Mouse (Mus musculus) heart, embryonic 13.5 days (tissue): ENCODE data around the gene Dot1l. TPM values are rescaled to one million over a fixed set of nuclear protein-coding genes. Genes with fewer than 3 reads are reported as not detected.

Experiments
- ATAC-seq: fragments of 200-750 bp; cut with Nextera tagmentation; 2 replicates; pipeline ENCODE4 v1.8.0; 2017; ENCODE audit warnings: moderate TSS enrichment; ENCODE audit not compliant: insufficient number of reproducible peaks, low FRiP score, low TSS enrichment; ENCODE audit errors: extremely low read depth
- H3K27ac ChIP-seq: fragments of 300-500 bp; sonication (generic); replicated peaks from 2 replicates; pipeline ENCODE4 v1.5.1; 2015; ENCODE audit warnings: moderate library complexity, mild to moderate bottlenecking, inconsistent platforms
- H3K27me3 ChIP-seq: fragments of 300-500 bp; sonication (generic); replicated peaks from 2 replicates; pipeline ENCODE4 v1.6.1; 2015; ENCODE audit warnings: mild to moderate bottlenecking, inconsistent platforms
- H3K36me3 ChIP-seq: fragments of 300-500 bp; sonication (generic); 2 replicates; pipeline ENCODE4 v1.6.1; 2015; ENCODE audit warnings: mild to moderate bottlenecking, inconsistent platforms
- H3K4me1 ChIP-seq: fragments of 300-500 bp; sonication (generic); 2 replicates; pipeline ENCODE4 v1.6.1; 2015; ENCODE audit warnings: inconsistent platforms
- H3K4me2 ChIP-seq: fragments of 300-500 bp; sonication (generic); 2 replicates; pipeline ENCODE4 v1.6.1; 2015; ENCODE audit warnings: inconsistent platforms, mild to moderate bottlenecking, moderate library complexity
- H3K4me3 ChIP-seq: fragments of 300-500 bp; sonication (generic); 2 replicates; pipeline ENCODE4 v1.5.1; 2015; ENCODE audit warnings: moderate library complexity, mild to moderate bottlenecking, inconsistent platforms
- H3K9ac ChIP-seq: fragments of 300-500 bp; sonication (generic); 2 replicates; pipeline ENCODE4 v1.6.1; 2015; ENCODE audit warnings: inconsistent platforms, mild to moderate bottlenecking, moderate library complexity
- H3K9me3 ChIP-seq: fragments of 300-500 bp; sonication (generic); 2 replicates; pipeline ENCODE4 v1.6.1; 2016; ENCODE audit warnings: inconsistent platforms
- WGBS: fragments of 180-500 bp; shearing (Covaris S2); methylation state at CpG from one replicate; pipeline ENCODE4 v1.1.7; 2015; ENCODE audit warnings: mixed read lengths; 5-methylcytosine and 5-hydroxymethylcytosine counted together
- polyA plus RNA-seq: library from polyadenylated mRNA; unstranded; fragments of >200 nt; fragmentation: Nextera tagmentation; extraction: Ambion mirVana; gene quantifications from 2 replicates; pipeline ENCODE4 v1.2.1, GENCODE M21; 2015

Gene Dot1l
- polyA plus RNA-seq, 1 experiment from 2014 or later: 17.9 TPM

GRCm38 (mm10) chr10:80793033-80793784 lies 38.2 kb downstream of the Dot1l start:
- ATAC-seq: no peak
- Histone ChIP-seq H3K4me3 (no peak overlapping the region), H3K9ac (0 out of 2 replicates have a peak overlapping the region, but pooled peaks have one; percentile 5), H3K4me2 (no peak overlapping the region), H3K36me3 (peaks cover 85% of the 10 kb centered on the region), H3K4me1 (peaks cover 37% of the 10 kb centered on the region), H3K9me3 (no peaks in the 10 kb centered on the region), H3K27me3 (no peaks in the 10 kb centered on the region), H3K27ac (no peak overlapping the region)
- 92% methylated on average over 13 of the region's 13 CpGs for WGBS

GRCm38 (mm10) chr10:80793803-80794202 lies 38.8 kb downstream of the Dot1l start:
- Histone ChIP-seq H3K27me3 (no peaks in the 10 kb centered on the region), H3K4me1 (peaks cover 37% of the 10 kb centered on the region), H3K36me3 (peaks cover 79% of the 10 kb centered on the region), H3K9ac (0 out of 2 replicates have a peak overlapping the region, but pooled peaks have one; percentile 5), H3K27ac (no peak overlapping the region), H3K9me3 (no peaks in the 10 kb centered on the region), H3K4me3 (no peak overlapping the region), H3K4me2 (no peak overlapping the region)
- ATAC-seq: no peak
- WGBS: 80% methylated on average over 4 of the region's 4 CpGs

GRCm38 (mm10) chr10:80794750-80795149 lies 39.7 kb downstream of the Dot1l start:
- 87% methylated on average over 8 of the region's 8 CpGs for WGBS
- Histone ChIP-seq H3K4me3 (no peak overlapping the region), H3K4me2 (no peak overlapping the region), H3K27me3 (no peaks in the 10 kb centered on the region), H3K36me3 (peaks cover 69% of the 10 kb centered on the region), H3K9me3 (no peaks in the 10 kb centered on the region), H3K27ac (no peak overlapping the region), H3K9ac (no peak overlapping the region), H3K4me1 (peaks cover 43% of the 10 kb centered on the region)
- ATAC-seq: no peak

- Histone ChIP-seq H3K36me3 (peaks cover 64% of the 10 kb centered on the region), H3K4me1 (peaks cover 40% of the 10 kb centered on the region), H3K9ac (peak overlapping the region; percentile 99), H3K9me3 (no peaks in the 10 kb centered on the region), H3K4me2 (peak overlapping the region; percentile 90), H3K27me3 (no peaks in the 10 kb centered on the region), H3K4me3 (peak overlapping the region; percentile 88), H3K27ac (no peak overlapping the region)
- no peak for ATAC-seq
- WGBS: 78% methylated on average over 9 of the region's 9 CpGs
Observed at GRCm38 (mm10) chr10:80796307-80796848, 41.4 kb downstream of the Dot1l start.

GRCm38 (mm10) chr10:80797186-80798149 lies 42.5 kb downstream of the Dot1l start:
- peak overlapping the region; percentile 98 for H3K27ac ChIP-seq
- peak overlapping the region; percentile 88 for H3K4me3 ChIP-seq
- H3K9ac ChIP-seq: peak overlapping the region; percentile 99
- WGBS: 1% methylated on average over 59 of the region's 59 CpGs
- peaks cover 64% of the 10 kb centered on the region for H3K36me3 ChIP-seq
- H3K4me2 ChIP-seq: peak overlapping the region; percentile 90
- no peaks in the 10 kb centered on the region for H3K9me3 ChIP-seq
- peak; percentile 41; the same call in 1 of the 2 replicates for ATAC-seq
- H3K27me3 ChIP-seq: no peaks in the 10 kb centered on the region
- peaks cover 29% of the 10 kb centered on the region for H3K4me1 ChIP-seq

GRCm38 (mm10) chr10:80798150-80799006 lies 43.4 kb downstream of the Dot1l start, which contains the start of the genes Sf3a2 and Plekhj1:
Gene Sf3a2 (plus strand): TSS chr10:80798198.
Gene Plekhj1 (minus strand): TSS chr10:80798626.
- Histone ChIP-seq H3K36me3 (peaks cover 64% of the 10 kb centered on the region), H3K27me3 (no peaks in the 10 kb centered on the region), H3K9me3 (no peaks in the 10 kb centered on the region), H3K4me3 (peak within 1 kb of the TSS; percentile 88), H3K9ac (peak within 1 kb of the TSS; percentile 99), H3K4me2 (peak within 1 kb of the TSS; percentile 90), H3K27ac (peak within 1 kb of the TSS; percentile 98), H3K4me1 (peaks cover 27% of the 10 kb centered on the region)
- ATAC-seq: peak; percentile 81
- under 1% methylated on average over 104 of the region's 104 CpGs for WGBS

GRCm38 (mm10) chr10:80799070-80799566 lies 44.1 kb downstream of the Dot1l start:
- Histone ChIP-seq H3K27ac (peak overlapping the region; percentile 98), H3K4me1 (peaks cover 27% of the 10 kb centered on the region), H3K9ac (peak overlapping the region; percentile 99), H3K36me3 (peaks cover 64% of the 10 kb centered on the region), H3K4me3 (peak overlapping the region; percentile 88), H3K27me3 (no peaks in the 10 kb centered on the region), H3K9me3 (no peaks in the 10 kb centered on the region), H3K4me2 (peak overlapping the region; percentile 90)
- WGBS: under 1% methylated on average over 18 of the region's 18 CpGs
- ATAC-seq: no peak

- WGBS: 88% methylated on average over 10 of the region's 10 CpGs
- Histone ChIP-seq H3K27ac (no peak overlapping the region), H3K4me1 (peaks cover 43% of the 10 kb centered on the region), H3K9me3 (no peaks in the 10 kb centered on the region), H3K4me2 (no peak overlapping the region), H3K36me3 (peaks cover 52% of the 10 kb centered on the region), H3K27me3 (peaks cover 10% of the 10 kb centered on the region), H3K9ac (0 out of 2 replicates have a peak overlapping the region, but pooled peaks have one; percentile 11), H3K4me3 (no peak overlapping the region)
- no peak for ATAC-seq
Observed at GRCm38 (mm10) chr10:80802204-80802912, 47.4 kb downstream of the Dot1l start.

- H3K4me2 ChIP-seq: no peak overlapping the region
- 73% methylated on average over 3 of the region's 3 CpGs for WGBS
- peaks cover 52% of the 10 kb centered on the region for H3K36me3 ChIP-seq
- ATAC-seq: no peak
- H3K9ac ChIP-seq: 0 out of 2 replicates have a peak overlapping the region, but pooled peaks have one; percentile 11
- no peak overlapping the region for H3K27ac ChIP-seq
- H3K9me3 ChIP-seq: no peaks in the 10 kb centered on the region
- H3K4me3 ChIP-seq: no peak overlapping the region
- peaks cover 14% of the 10 kb centered on the region for H3K27me3 ChIP-seq
- peaks cover 49% of the 10 kb centered on the region for H3K4me1 ChIP-seq
Observed at GRCm38 (mm10) chr10:80802996-80803395, 48.0 kb downstream of the Dot1l start.

GRCm38 (mm10) chr10:80804340-80804739 lies 49.3 kb downstream of the Dot1l start:
- Histone ChIP-seq H3K36me3 (peaks cover 52% of the 10 kb centered on the region), H3K4me3 (no peak overlapping the region), H3K27me3 (peaks cover 26% of the 10 kb centered on the region), H3K9ac (peak overlapping the region; percentile 56), H3K9me3 (no peaks in the 10 kb centered on the region), H3K4me2 (no peak overlapping the region), H3K27ac (0 out of 2 replicates have a peak overlapping the region, but pooled peaks have one; percentile 36), H3K4me1 (peaks cover 61% of the 10 kb centered on the region)
- ATAC-seq: no peak
- WGBS: 87% methylated on average over 2 of the region's 2 CpGs
